Mouse (Mus musculus) CH12.LX (cell line): ENCODE results near the gene Ddx11.

Experiments used
- CTCF ChIP-seq, 2 experiments: IDR thresholded peaks in 1 of 2; conservative IDR thresholded peaks in 1 of 2; 2 replicates each; pipeline ENCODE4 v1.5.1; 2011 to 2012; ENCODE audit warnings: low read depth in 2 of 2, low read length in 2 of 2, improper control_type of control experiment in 1 of 2, inconsistent platforms in 1 of 2, mild to moderate bottlenecking in 1 of 2, moderate library complexity in 1 of 2
- E2F4 ChIP-seq: IDR thresholded peaks from 2 replicates; pipeline ENCODE4 v1.6.1; 2011; ENCODE audit warnings: low read depth, low read length, improper control_type of control experiment; ENCODE audit not compliant: insufficient replicate concordance
- ELF1 ChIP-seq: IDR thresholded peaks from 2 replicates; pipeline ENCODE4 v1.6.1; 2014; ENCODE audit warnings: low read depth, mild to moderate bottlenecking, inconsistent platforms, low read length, improper control_type of control experiment
- GABPA ChIP-seq: IDR thresholded peaks from 2 replicates; pipeline ENCODE4 v1.6.1; 2012; ENCODE audit warnings: low read depth, low read length, improper control_type of control experiment, inconsistent platforms; ENCODE audit not compliant: insufficient replicate concordance
- HCFC1 ChIP-seq: IDR thresholded peaks from 2 replicates; pipeline ENCODE4 v1.6.1; 2012; ENCODE audit warnings: low read depth, mild to moderate bottlenecking, inconsistent platforms, low read length, improper control_type of control experiment
- MAX ChIP-seq: IDR thresholded peaks from 2 replicates; pipeline ENCODE4 v1.6.1; 2011; ENCODE audit warnings: low read length, improper control_type of control experiment

DNA sequence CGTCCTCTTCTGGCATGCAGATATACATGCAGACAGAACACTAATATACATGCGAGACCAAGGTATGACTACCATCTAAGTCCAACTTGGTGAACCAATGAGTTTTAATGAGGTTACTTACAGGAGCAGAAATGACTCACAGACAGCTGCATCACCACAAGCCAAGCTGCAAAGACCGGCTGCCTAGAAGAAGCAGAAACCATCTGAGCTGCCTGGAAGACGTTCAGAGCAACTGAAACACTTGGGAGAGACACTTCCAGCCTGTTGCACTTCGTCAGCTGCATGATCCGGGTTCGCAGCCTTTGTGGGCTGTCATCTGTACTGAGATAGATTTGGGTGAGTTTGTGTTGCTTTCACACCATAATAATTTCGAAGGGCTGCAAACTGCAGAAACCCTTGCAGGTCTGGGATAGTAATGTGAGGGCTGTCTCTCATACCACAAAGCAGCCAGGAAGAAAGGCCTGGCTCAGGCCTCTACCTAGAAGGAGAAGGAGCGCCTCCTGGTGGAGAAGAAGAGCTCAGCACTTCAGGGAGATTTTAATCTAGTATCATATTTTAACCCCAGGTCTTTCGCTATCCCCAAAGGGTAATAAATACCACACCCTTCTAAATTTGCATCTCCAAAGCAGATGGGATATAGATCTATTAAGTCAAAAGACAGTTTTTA is 16.6 kb upstream of the Ddx11 start:
- TF ChIP-seq HCFC1 (no peak), ELF1 (peak; percentile 34; the same call in 1 of the 2 replicates), MAX (no peak), GABPA (no peak), E2F4 (no peak), CTCF (conservative IDR thresholded peaks at IDR 0.05 in 1 of 2, IDR thresholded peaks at IDR 0.05 in 1 of 2; ENCODE audit: low read depth in 2 of 2, low read length in 2 of 2) (peak; percentile 83 to 94)
